Mouse (Mus musculus) heart, embryonic 16.5 days (tissue): ENCODE measurements at regions not wholly inside any gene's neighbourhood (a gene's known extent, or its start where the extent isn't known, plus 50 kb on each side); places are given as distances from the start of the nearest gene placed in this dataset.

Source experiments
- ATAC-seq: fragments of 200-750 bp; cut with Nextera tagmentation; replicated peaks from 2 replicates; pipeline ENCODE4 v1.8.0; 2017; ENCODE audit warnings: moderate number of reproducible peaks; ENCODE audit not compliant: insufficient read depth, low FRiP score; ENCODE audit errors: extremely low read depth
- H3K27ac ChIP-seq: fragments of 300-500 bp; sonication (generic); 2 replicates; pipeline ENCODE4 v1.5.1; 2014; ENCODE audit warnings: mild to moderate bottlenecking, low read length, control low read depth, moderate library complexity
- H3K27me3 ChIP-seq: fragments of 300-500 bp; sonication (generic); 2 replicates; pipeline ENCODE4 v1.6.1; 2014; ENCODE audit warnings: low read length, mixed read lengths; ENCODE audit not compliant: control insufficient read depth, insufficient read depth
- H3K36me3 ChIP-seq: fragments of 300-500 bp; sonication (generic); 2 replicates; pipeline ENCODE4 v1.6.1; 2014; ENCODE audit not compliant: control insufficient read depth, insufficient read depth
- H3K4me1 ChIP-seq: fragments of 300-500 bp; sonication (generic); 2 replicates; pipeline ENCODE4 v1.6.1; 2014; ENCODE audit warnings: low read length, mixed read lengths; ENCODE audit not compliant: control insufficient read depth, insufficient read depth
- H3K4me2 ChIP-seq: fragments of 300-500 bp; sonication (generic); 2 replicates; pipeline ENCODE4 v1.6.1; 2014; ENCODE audit warnings: low read depth, mild to moderate bottlenecking, control low read depth, low read length
- H3K4me3 ChIP-seq: fragments of 300-500 bp; sonication (generic); 2 replicates; pipeline ENCODE4 v1.5.1; 2014; ENCODE audit warnings: mild to moderate bottlenecking, control low read depth, low read length
- H3K9ac ChIP-seq: fragments of 300-500 bp; sonication (generic); 2 replicates; pipeline ENCODE4 v1.6.1; 2014; ENCODE audit warnings: low read length, control low read depth
- H3K9me3 ChIP-seq: fragments of 300-500 bp; sonication (generic); replicated peaks from 2 replicates; pipeline ENCODE4 v1.6.1; 2016; ENCODE audit warnings: low read length; ENCODE audit not compliant: control insufficient read depth
- WGBS: fragments of 180-500 bp; shearing (Covaris S2); extraction: QIAGEN DNeasy Blood & Tissue Kit; methylation state at CpG from one replicate; pipeline ENCODE4 v1.1.7; 2014; 5-methylcytosine and 5-hydroxymethylcytosine counted together

- Histone ChIP-seq H3K27me3 (no peaks in the 10 kb centered on the region), H3K4me1 (peaks cover 14% of the 10 kb centered on the region), H3K4me2 (no peak overlapping the region), H3K9me3 (no peaks in the 10 kb centered on the region), H3K4me3 (no peak overlapping the region), H3K9ac (no peak overlapping the region), H3K27ac (peak overlapping the region; percentile 93), H3K36me3 (no peaks in the 10 kb centered on the region)
- ATAC-seq: no peak
- WGBS: 49% methylated on average over 4 of the region's 4 CpGs
These were observed 107.0 kb upstream of the Ncam1 start for GRCm38 (mm10) chr9:49905703-49906102.

- Histone ChIP-seq H3K27ac (no peak overlapping the region), H3K9me3 (no peaks in the 10 kb centered on the region), H3K36me3 (no peaks in the 10 kb centered on the region), H3K27me3 (no peaks in the 10 kb centered on the region), H3K4me2 (no peak overlapping the region), H3K4me1 (no peaks in the 10 kb centered on the region), H3K4me3 (no peak overlapping the region), H3K9ac (no peak overlapping the region)
- no peak for ATAC-seq
- WGBS: 61% methylated on average over 5 of the region's 5 CpGs
These were observed 100.2 kb upstream of the Ncam1 start for GRCm38 (mm10) chr9:49898947-49899346.

- Histone ChIP-seq H3K4me2 (no peak overlapping the region), H3K4me1 (peaks cover 9% of the 10 kb centered on the region; the same call in 1 of the 2 replicates), H3K27me3 (no peaks in the 10 kb centered on the region), H3K4me3 (no peak overlapping the region), H3K9me3 (no peaks in the 10 kb centered on the region), H3K9ac (no peak overlapping the region), H3K36me3 (no peaks in the 10 kb centered on the region), H3K27ac (no peak overlapping the region)
- 52% methylated on average over 12 of the region's 12 CpGs for WGBS
- ATAC-seq: peak; percentile 52; the same call in 1 of the 2 replicates
These were observed 86.0 kb upstream of the Ncam1 start for GRCm38 (mm10) chr9:49884516-49885343.

GRCm38 (mm10) chr9:49879361-49880128 is 80.8 kb upstream of the Ncam1 start:
- H3K4me1 ChIP-seq: peaks cover 3% of the 10 kb centered on the region; the same call in 1 of the 2 replicates
- 41% methylated on average over 3 of the region's 3 CpGs for WGBS
- no peak overlapping the region for H3K4me2 ChIP-seq
- H3K9ac ChIP-seq: no peak overlapping the region
- no peaks in the 10 kb centered on the region for H3K27me3 ChIP-seq
- no peak overlapping the region for H3K27ac ChIP-seq
- no peaks in the 10 kb centered on the region for H3K36me3 ChIP-seq
- no peaks in the 10 kb centered on the region for H3K9me3 ChIP-seq
- no peak overlapping the region for H3K4me3 ChIP-seq
- ATAC-seq: no peak

GRCm38 (mm10) chr9:49874881-49875280 is 76.2 kb upstream of the Ncam1 start:
- 59% methylated on average over 2 of the region's 2 CpGs for WGBS
- ATAC-seq: no peak
- H3K4me3 ChIP-seq: no peak overlapping the region
- no peak overlapping the region for H3K27ac ChIP-seq
- no peaks in the 10 kb centered on the region for H3K36me3 ChIP-seq
- no peak overlapping the region for H3K9ac ChIP-seq
- H3K9me3 ChIP-seq: no peaks in the 10 kb centered on the region
- no peak overlapping the region for H3K4me2 ChIP-seq
- peaks cover 4% of the 10 kb centered on the region; the same call in 1 of the 2 replicates for H3K4me1 ChIP-seq
- no peaks in the 10 kb centered on the region for H3K27me3 ChIP-seq

- Histone ChIP-seq H3K4me2 (peak overlapping the region; percentile 43; the same call in 1 of the 2 replicates), H3K4me3 (no peak overlapping the region; the same call in 1 of the 2 replicates), H3K4me1 (peaks cover 4% of the 10 kb centered on the region; the same call in 1 of the 2 replicates), H3K27ac (no peak overlapping the region), H3K27me3 (no peaks in the 10 kb centered on the region), H3K36me3 (no peaks in the 10 kb centered on the region), H3K9me3 (no peaks in the 10 kb centered on the region), H3K9ac (peak overlapping the region; percentile 47; the same call in 1 of the 2 replicates)
- ATAC-seq: peak; percentile 69
- WGBS: 10% methylated on average over 3 of the region's 3 CpGs
These were observed 74.8 kb upstream of the Ncam1 start for GRCm38 (mm10) chr9:49873550-49873949.

- Histone ChIP-seq H3K27ac (no peak overlapping the region), H3K27me3 (no peaks in the 10 kb centered on the region), H3K36me3 (no peaks in the 10 kb centered on the region), H3K4me3 (no peak overlapping the region), H3K4me1 (0 out of 2 replicates have a peak, but pooled peaks cover 2% of the 10 kb centered on the region), H3K9ac (no peak overlapping the region), H3K9me3 (no peaks in the 10 kb centered on the region), H3K4me2 (no peak overlapping the region)
- ATAC-seq: no peak
- WGBS: 93% methylated on average over 3 of the region's 3 CpGs
These were observed 52.8 kb upstream of the Ncam1 start for GRCm38 (mm10) chr9:49851522-49851921.

- no peaks in the 10 kb centered on the region for H3K36me3 ChIP-seq
- 45% methylated on average over 2 of the region's 2 CpGs for WGBS
- H3K9me3 ChIP-seq: no peaks in the 10 kb centered on the region
- no peak overlapping the region for H3K4me2 ChIP-seq
- H3K27me3 ChIP-seq: no peaks in the 10 kb centered on the region
- no peak for ATAC-seq
- no peak overlapping the region for H3K4me3 ChIP-seq
- H3K27ac ChIP-seq: no peak overlapping the region
- no peak overlapping the region for H3K9ac ChIP-seq
- 0 out of 2 replicates have a peak, but pooled peaks cover 2% of the 10 kb centered on the region for H3K4me1 ChIP-seq
These were observed 50.7 kb upstream of the Ncam1 start for GRCm38 (mm10) chr9:49849442-49849841.

- Histone ChIP-seq H3K36me3 (no peaks in the 10 kb centered on the region), H3K9ac (no peak overlapping the region), H3K4me1 (0 out of 2 replicates have a peak, but pooled peaks cover 2% of the 10 kb centered on the region), H3K9me3 (no peaks in the 10 kb centered on the region), H3K4me2 (no peak overlapping the region), H3K4me3 (no peak overlapping the region), H3K27me3 (no peaks in the 10 kb centered on the region), H3K27ac (no peak overlapping the region)
- ATAC-seq: no peak
- 33% methylated on average over 6 of the region's 6 CpGs for WGBS
These were observed 50.2 kb upstream of the Ncam1 start for GRCm38 (mm10) chr9:49848943-49849342.
